Mouse (Mus musculus): ENCODE measurements around the gene Hoxa7. TPM values are rescaled to one million over a fixed set of nuclear protein-coding genes. Genes with fewer than 3 reads are reported as not detected.

The Hoxa7 gene
- polyA plus RNA-seq, 1 experiment from 2014 or later: not detected

GRCm38 (mm10) chr6:52164626-52165440 lies 56.8 kb downstream of the Hoxa7 start, which contains the start of gene Hoxa2:
Gene Hoxa2, minus strand, starts transcription at chr6:52164831.
- no peak for ATAC-seq
- Histone ChIP-seq H3K36me3 (ENCODE audit: control insufficient read depth, insufficient read depth, low read length) (no peaks in the 10 kb centered on the region), H3K4me3 (ENCODE audit: low read depth, low read length) (no peak within 1 kb of the TSS), H3K9me3 (replicated peaks; ENCODE audit: control insufficient read depth, low read length, poor library complexity, severe bottlenecking) (no peaks in the 10 kb centered on the region), H3K4me2 (ENCODE audit: low read length) (no peak within 1 kb of the TSS), H3K4me1 (ENCODE audit: control insufficient read depth, insufficient read depth, low read length) (no peaks in the 10 kb centered on the region), H3K27me3 (ENCODE audit: control insufficient read depth, insufficient read depth, low read depth, low read length) (peaks cover 69% of the 10 kb centered on the region), H3K9ac (ENCODE audit: low read depth, low read length) (no peak within 1 kb of the TSS), H3K27ac (ENCODE audit: low read length) (no peak within 1 kb of the TSS)
- WGBS: under 1% methylated on average over 25 of the region's 25 CpGs

MicroRNAs encoded within 50 kb of the gene (microRNA counts, 519-probe panel; counts per million panel counts)
- microRNA mmu-miR-196b: 386 counts per million, percentile 18 among the panel's probes with 10 or more counts

Small RNA genes within 50 kb of the gene (microRNA-seq; reads per million reads assigned to microRNA genes)
- gene Mir196b: 22.2 reads per million, percentile 38 among the genes with 10 or more reads in this experiment

Other genes with a start within 250 kb of the Hoxa7 start
- gene Skap2, start 209.3 kb downstream of the Hoxa7 start, polyA plus RNA-seq (2015; fragmentation: Nextera tagmentation; extraction: Ambion mirVana): 4.8 and 7.0 TPM in 2 replicates
- 0.20 TPM in 1 of 2 replicates, not detected in the other for gene Hoxa1, start 63.5 kb downstream of the Hoxa7 start, polyA plus RNA-seq (2015; fragmentation: Nextera tagmentation; extraction: Ambion mirVana)
- 0.10 and 0.22 TPM in 2 replicates for gene Hoxa2, start 57.0 kb downstream of the Hoxa7 start, polyA plus RNA-seq (2015; fragmentation: Nextera tagmentation; extraction: Ambion mirVana)
- gene 5730596B20Rik, start 44.4 kb downstream of the Hoxa7 start, polyA plus RNA-seq (2015; fragmentation: Nextera tagmentation; extraction: Ambion mirVana): not detected in 2 replicates
- gene Hoxa4, start 30.1 kb downstream of the Hoxa7 start, polyA plus RNA-seq (2015; fragmentation: Nextera tagmentation; extraction: Ambion mirVana): not detected in 2 replicates
- gene Hoxa5, start 17.3 kb downstream of the Hoxa7 start, polyA plus RNA-seq (2015; fragmentation: Nextera tagmentation; extraction: Ambion mirVana): 0.21 TPM in 1 of 2 replicates, not detected in the other
- gene Hoxa6, start 13.1 kb downstream of the Hoxa7 start, polyA plus RNA-seq (2015; fragmentation: Nextera tagmentation; extraction: Ambion mirVana): not detected in 2 replicates
- not detected in 2 replicates for gene Hoxa3, start 8.5 kb downstream of the Hoxa7 start, polyA plus RNA-seq (2015; fragmentation: Nextera tagmentation; extraction: Ambion mirVana)
- gene Gm28308, start 8.5 kb downstream of the Hoxa7 start, polyA plus RNA-seq (2015; fragmentation: Nextera tagmentation; extraction: Ambion mirVana): not detected in 2 replicates
- gene Hoxa9, start 9.2 kb upstream of the Hoxa7 start, polyA plus RNA-seq (2015; fragmentation: Nextera tagmentation; extraction: Ambion mirVana): not detected in 2 replicates
- gene Hoxa10, start 19.0 kb upstream of the Hoxa7 start, polyA plus RNA-seq (2015; fragmentation: Nextera tagmentation; extraction: Ambion mirVana): not detected in 2 replicates
- not detected in 2 replicates for gene Hoxa11, start 24.0 kb upstream of the Hoxa7 start, polyA plus RNA-seq (2015; fragmentation: Nextera tagmentation; extraction: Ambion mirVana)
- not detected in 2 replicates for gene Hoxa13, start 39.0 kb upstream of the Hoxa7 start, polyA plus RNA-seq (2015; fragmentation: Nextera tagmentation; extraction: Ambion mirVana)
- 0.46 and 0.48 TPM in 2 replicates for gene Evx1, start 91.6 kb upstream of the Hoxa7 start, polyA plus RNA-seq (2015; fragmentation: Nextera tagmentation; extraction: Ambion mirVana)